Mouse (Mus musculus): ENCODE measurements at regions not wholly inside any gene's neighbourhood (a gene's known extent, or its start where the extent isn't known, plus 50 kb on each side); places are given as distances from the start of the nearest gene placed in this dataset.
"Not testable (repeated sequence)": the region's sequence is repeated elsewhere in the genome, so short reads cannot be mapped to it uniquely, and the experiment has no call there.

GRCm38 (mm10) chr17:83968124-83968523 is 120.4 kb upstream of the Haao start:
- DNase-seq (ENCODE audit: low spot score in 2 of 2), result not testable (repeated sequence)

DNA sequence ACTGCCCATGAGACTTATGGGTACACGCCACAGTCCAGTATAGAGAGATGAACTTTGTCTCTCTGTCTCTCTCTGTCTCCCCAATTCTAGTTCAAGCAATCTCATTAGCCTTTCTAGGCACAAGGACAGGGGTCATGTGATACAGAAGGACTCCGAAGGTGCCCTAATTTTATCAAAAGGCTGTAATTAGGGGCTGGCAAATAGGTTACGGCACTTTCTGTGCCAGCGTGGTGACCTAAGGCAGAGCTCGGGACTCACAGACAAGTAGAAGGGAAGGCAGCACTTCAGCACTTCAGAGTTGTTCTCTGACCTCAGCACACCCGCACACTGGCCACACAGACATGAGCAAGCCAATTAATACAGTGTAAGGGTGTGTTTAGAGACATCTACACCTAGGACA is 119.2 kb upstream of the Haao start:
- peak in 1 of 2 experiments; percentile 63 for DNase-seq (ENCODE audit: low spot score in 2 of 2)

- no peak for DNase-seq (ENCODE audit: low spot score in 2 of 2)
Measured at GRCm38 (mm10) chr17:83964454-83965211, 116.9 kb upstream of the Haao start.

DNA sequence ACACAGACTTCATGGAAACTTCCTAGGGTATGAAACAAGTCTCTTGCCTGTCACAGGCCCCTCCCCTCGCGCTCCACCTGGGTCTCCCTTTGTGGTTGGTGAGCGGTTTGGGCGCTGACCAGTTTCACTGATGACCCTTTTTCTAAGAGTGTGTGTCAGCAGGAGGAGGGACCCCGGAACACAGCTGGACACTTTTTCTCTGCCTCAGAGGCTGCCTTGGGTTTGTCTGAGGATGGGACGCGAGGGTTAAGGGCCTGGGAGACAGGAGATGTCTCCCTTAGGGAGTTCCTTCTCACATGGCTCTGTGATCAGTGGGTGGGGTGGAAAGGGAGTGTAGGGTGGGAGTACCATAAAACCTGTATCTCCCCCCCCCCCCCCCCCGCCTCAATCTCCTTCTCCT is 115.8 kb upstream of the Haao start:
- DNase-seq (ENCODE audit: low spot score in 2 of 2), result no peak

- no peak for DNase-seq (ENCODE audit: low spot score in 2 of 2)
Measured at GRCm38 (mm10) chr17:83962841-83963240, 115.1 kb upstream of the Haao start.

DNA sequence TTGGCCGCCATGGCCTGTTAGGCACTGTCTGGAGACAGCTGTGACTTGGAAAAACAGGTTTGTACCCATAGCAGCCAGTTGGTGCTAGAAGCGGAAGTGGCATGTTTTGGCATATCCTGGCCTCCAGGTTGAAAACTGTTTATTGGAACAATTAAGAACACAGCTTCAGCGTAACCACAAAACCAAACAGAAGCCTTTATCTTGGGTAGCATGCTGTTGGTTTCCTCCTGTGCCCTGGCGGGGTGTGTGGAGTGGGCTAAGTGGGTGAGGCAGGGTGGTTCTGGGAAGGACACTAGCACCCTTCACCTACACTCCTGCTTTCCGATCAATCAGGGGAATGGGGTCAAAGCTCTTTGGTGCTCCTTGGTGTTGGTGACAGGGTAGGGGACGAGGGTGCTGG is 114.4 kb upstream of the Haao start:
- no peak for DNase-seq (ENCODE audit: low spot score in 2 of 2)

- DNase-seq (ENCODE audit: low spot score in 2 of 2), result no peak
Measured at GRCm38 (mm10) chr17:83960821-83961220, 113.1 kb upstream of the Haao start.

GRCm38 (mm10) chr17:83960158-83960557 is 112.4 kb upstream of the Haao start:
- no peak for DNase-seq (ENCODE audit: low spot score in 2 of 2)

GRCm38 (mm10) chr17:83959159-83959848 is 111.5 kb upstream of the Haao start:
- no peak for DNase-seq (ENCODE audit: low spot score in 2 of 2)

- DNase-seq (ENCODE audit: low spot score in 2 of 2), result no peak
Measured at GRCm38 (mm10) chr17:83958706-83959105, 110.9 kb upstream of the Haao start.

DNA sequence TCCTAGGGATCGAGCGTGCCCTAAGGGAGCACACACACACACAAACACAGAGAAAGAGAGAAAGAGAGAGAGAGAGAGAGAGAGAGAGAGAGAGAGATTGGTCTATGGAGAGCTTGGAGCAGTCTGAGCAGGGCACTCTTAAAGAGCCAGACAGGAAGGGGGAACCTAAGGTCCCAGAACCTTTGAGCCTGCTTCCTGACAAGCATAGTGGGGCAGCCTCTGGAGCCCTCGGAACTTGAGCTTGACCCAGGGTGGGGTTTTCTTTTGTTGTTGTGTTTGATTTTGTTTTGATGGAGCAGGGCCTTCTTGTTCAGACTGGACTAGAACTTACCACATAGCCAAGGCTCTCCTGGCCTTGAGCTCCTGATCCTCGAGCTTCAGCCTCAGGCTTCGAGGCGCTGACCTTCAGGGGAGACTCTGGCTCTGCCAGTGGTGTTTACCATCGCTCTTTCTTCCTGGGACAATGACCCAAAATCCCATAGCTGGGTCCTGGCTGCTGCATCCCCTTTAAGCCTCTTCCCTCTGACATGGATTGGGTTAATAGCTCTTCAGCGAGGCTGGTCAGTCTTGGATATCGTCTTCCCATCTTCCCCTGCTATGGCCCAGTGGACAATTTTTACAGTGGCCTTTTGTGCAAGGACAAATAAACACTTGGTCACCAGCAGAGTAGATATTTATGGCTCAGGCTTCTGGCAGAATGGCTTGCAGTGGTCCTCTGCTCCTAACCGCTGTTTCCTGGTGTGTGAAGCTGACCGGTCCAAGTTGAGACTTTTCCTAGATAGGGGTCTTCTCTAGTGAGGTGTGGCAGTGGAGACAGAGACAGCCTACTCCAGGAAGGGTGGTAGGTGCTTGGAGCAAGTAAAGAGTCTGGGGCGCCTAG is 110.1 kb upstream of the Haao start:
- no peak for DNase-seq (ENCODE audit: low spot score in 2 of 2)

- no peak for DNase-seq (ENCODE audit: low spot score in 2 of 2)
Measured at GRCm38 (mm10) chr17:83956821-83957565, 109.2 kb upstream of the Haao start.

- DNase-seq (ENCODE audit: low spot score in 2 of 2), result no peak
Measured at GRCm38 (mm10) chr17:83955978-83956377, 108.2 kb upstream of the Haao start.

DNA sequence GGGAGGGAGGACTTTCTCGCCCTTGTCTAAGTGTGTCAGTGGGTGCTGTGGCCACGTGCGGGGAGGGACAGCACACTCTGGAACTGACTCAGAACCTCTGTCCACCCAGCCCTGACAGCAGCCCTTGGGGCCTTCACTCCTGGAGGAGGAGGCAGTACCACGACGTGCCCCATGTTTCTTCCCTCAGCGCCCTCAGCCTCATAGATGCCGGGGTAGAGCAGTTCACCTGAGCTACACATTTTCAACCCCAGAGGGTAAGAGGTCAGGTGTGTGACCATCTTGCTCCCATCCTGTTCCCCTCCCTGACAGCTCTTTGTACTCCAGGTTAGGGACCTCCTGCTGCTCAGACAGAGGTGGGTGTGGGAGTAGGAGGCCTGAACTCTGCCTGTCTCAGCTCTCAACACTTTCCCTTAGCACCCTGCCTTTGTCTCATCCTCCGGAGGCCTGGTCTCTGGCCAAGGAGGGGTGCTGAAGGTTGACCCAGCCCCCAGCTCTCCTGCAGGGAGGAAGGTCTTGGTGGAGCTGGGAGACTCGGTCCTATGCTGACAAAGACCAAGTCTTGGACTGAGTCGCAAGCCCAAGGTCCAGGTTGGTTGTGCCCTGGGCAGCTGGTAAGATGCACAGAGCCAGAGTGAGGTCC is 107.4 kb upstream of the Haao start:
- DNase-seq (ENCODE audit: low spot score in 2 of 2), result no peak

DNA sequence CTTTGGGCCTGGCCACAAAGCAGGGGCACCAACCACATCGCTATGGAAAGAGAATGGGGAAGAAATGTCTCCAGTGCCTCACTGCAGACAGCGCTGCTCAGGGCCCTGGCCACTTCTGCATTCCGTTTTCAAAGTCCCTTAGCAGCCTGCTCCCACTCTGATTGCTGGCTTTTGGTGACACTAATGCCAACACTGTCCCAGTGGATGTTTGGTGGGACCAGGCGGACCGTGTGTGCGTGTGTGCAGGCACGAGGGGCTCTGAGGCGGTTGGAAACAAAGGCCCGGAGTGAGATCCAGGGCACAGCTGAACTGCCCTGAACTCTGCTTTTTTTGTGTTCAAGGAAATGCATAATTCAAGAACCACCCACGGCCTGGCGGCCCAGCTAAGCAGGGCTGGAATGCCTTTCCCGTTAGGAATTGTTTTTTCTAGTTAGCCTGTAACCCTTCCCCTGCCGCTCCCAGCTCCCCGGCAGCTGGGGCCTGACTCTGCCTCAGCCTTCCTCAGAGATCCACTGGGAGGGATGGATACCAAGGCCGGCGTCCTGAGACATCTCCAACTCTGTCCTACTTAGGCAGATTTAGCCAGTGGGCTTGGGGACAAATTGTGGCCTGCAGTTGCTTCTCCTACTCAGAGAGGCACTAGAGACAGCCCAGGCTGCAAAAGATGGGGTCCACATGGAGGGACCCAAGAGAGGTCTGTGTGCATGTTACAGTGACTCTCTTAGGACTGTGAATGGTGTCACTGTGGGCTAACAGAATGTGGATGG is 106.7 kb upstream of the Haao start:
- peak; percentile 43 to 67 for DNase-seq (ENCODE audit: low spot score in 2 of 2)

DNA sequence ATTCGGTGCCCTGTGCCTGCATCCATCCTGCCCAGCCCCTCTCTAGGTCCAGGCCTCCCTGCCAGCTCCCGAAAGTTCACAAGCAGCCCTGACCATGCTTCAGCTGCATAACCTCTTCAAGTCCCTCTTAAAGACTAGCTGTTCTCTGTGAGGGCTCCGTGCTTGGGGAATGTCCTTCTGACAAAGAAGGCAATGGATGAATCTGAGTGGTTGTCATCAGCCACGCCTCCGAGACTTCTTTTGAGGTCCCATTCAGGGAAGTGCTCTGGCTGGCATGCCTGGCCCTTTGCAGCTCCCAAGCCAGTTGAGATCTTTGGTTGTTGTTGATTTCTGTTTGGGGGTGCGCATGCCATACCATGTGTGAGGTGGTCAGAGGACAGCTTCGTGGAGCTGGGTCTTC is 105.9 kb upstream of the Haao start:
- DNase-seq (ENCODE audit: low spot score in 2 of 2), result no peak

- peak in 1 of 2 experiments; percentile 37 for DNase-seq (ENCODE audit: low spot score in 2 of 2)
Measured at GRCm38 (mm10) chr17:83946718-83947117, 99.0 kb upstream of the Haao start.

- no peak for DNase-seq (ENCODE audit: low spot score in 2 of 2)
Measured at GRCm38 (mm10) chr17:83939344-83939743, 91.6 kb upstream of the Haao start.

- peak in 1 of 2 experiments; percentile 83 for DNase-seq (ENCODE audit: low spot score in 2 of 2)
Measured at GRCm38 (mm10) chr17:83938671-83939244, 91.0 kb upstream of the Haao start.
